Mouse (Mus musculus) hindbrain, embryonic 11.5 days (tissue): ENCODE results near the gene Ldhd. TPM values are rescaled to one million over a fixed set of nuclear protein-coding genes. Genes with fewer than 3 reads are reported as not detected.

Experiments
- ATAC-seq: fragments of 200-750 bp; cut with Nextera tagmentation; 2 replicates; pipeline ENCODE4 v1.8.0; 2017; ENCODE audit warnings: mild to moderate bottlenecking, moderate TSS enrichment, moderate library complexity; ENCODE audit not compliant: low FRiP score
- DNase-seq: peaks from one replicate; pipeline ENCODE4 v3.0.0-alpha.2; 2015; ENCODE audit warnings: low spot score
- H3K27ac ChIP-seq: fragments of 300-500 bp; sonication (generic); 2 replicates; pipeline ENCODE4 v1.5.1; 2014; ENCODE audit warnings: mild to moderate bottlenecking, low read depth, low read length
- H3K27me3 ChIP-seq: fragments of 300-500 bp; sonication (generic); 2 replicates; pipeline ENCODE4 v1.6.1; 2014; ENCODE audit warnings: mild to moderate bottlenecking, low read length, moderate library complexity, mixed read lengths; ENCODE audit not compliant: control insufficient read depth, insufficient read depth
- H3K36me3 ChIP-seq: fragments of 300-500 bp; sonication (generic); 2 replicates; pipeline ENCODE4 v1.6.1; 2014; ENCODE audit warnings: mild to moderate bottlenecking, low read length, moderate library complexity, mixed read lengths; ENCODE audit not compliant: control insufficient read depth, insufficient read depth
- H3K4me1 ChIP-seq: fragments of 300-500 bp; sonication (generic); replicated peaks from 2 replicates; pipeline ENCODE4 v1.6.1; 2014; ENCODE audit warnings: low read length, mixed read lengths; ENCODE audit not compliant: control insufficient read depth, insufficient read depth
- H3K4me2 ChIP-seq: fragments of 300-500 bp; sonication (generic); replicated peaks from 2 replicates; pipeline ENCODE4 v1.6.1; 2014; ENCODE audit warnings: mild to moderate bottlenecking, low read depth, low read length
- H3K4me3 ChIP-seq: fragments of 300-500 bp; sonication (generic); 2 replicates; pipeline ENCODE4 v1.5.1; 2014; ENCODE audit warnings: low read depth, low read length
- H3K9ac ChIP-seq: fragments of 300-500 bp; sonication (generic); 2 replicates; pipeline ENCODE4 v1.6.1; 2014; ENCODE audit warnings: low read depth, low read length
- H3K9me3 ChIP-seq: fragments of 300-500 bp; sonication (generic); 2 replicates; pipeline ENCODE4 v1.6.1; 2016; ENCODE audit warnings: low read length; ENCODE audit not compliant: control insufficient read depth
- WGBS: fragments of 180-500 bp; shearing (Covaris S2); extraction: QIAGEN DNeasy Blood & Tissue Kit; methylation state at CpG from one replicate; pipeline ENCODE4 v1.1.7; 2014; 5-methylcytosine and 5-hydroxymethylcytosine counted together
- polyA plus RNA-seq: library from polyadenylated mRNA; unstranded; fragments of >200 nt; fragmentation: Nextera tagmentation; extraction: Ambion mirVana; gene quantifications from 2 replicates; pipeline ENCODE4 v1.2.1, GENCODE M21; 2014

Ldhd gene
- polyA plus RNA-seq, 1 experiment from 2014 or later, result 0.08 TPM

DNA sequence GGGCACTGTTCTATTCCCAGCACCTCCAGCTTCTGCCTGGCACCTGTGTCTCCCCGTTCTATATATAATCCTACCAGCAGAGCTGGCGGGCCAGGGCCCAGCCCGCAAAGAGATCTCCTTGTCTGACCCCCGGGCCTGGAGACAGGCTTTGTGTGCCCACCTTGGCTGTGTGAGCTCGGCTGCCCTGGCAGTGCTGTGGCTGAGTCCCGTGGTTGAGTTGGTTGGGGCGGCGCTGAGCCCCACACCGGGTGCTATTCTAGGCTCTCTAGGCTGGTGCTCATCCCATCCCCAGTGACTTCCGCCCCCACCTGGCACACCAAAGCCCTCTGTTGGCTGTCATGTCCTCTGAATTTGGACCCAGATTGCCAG lies 5.3 kb downstream of the Ldhd start:
- DNase-seq (no peak), ATAC-seq (no peak)
- no peaks in the 10 kb centered on the region for H3K36me3 ChIP-seq
- no peak overlapping the region for H3K27ac ChIP-seq
- no peak overlapping the region for H3K4me2 ChIP-seq
- no peaks in the 10 kb centered on the region for H3K4me1 ChIP-seq
- no peak overlapping the region for H3K9ac ChIP-seq
- WGBS, result 97% methylated on average over 10 of the region's 10 CpGs
- H3K4me3 ChIP-seq, result no peak overlapping the region
- H3K27me3 ChIP-seq, result no peaks in the 10 kb centered on the region
- H3K9me3 ChIP-seq, result no peaks in the 10 kb centered on the region

DNA sequence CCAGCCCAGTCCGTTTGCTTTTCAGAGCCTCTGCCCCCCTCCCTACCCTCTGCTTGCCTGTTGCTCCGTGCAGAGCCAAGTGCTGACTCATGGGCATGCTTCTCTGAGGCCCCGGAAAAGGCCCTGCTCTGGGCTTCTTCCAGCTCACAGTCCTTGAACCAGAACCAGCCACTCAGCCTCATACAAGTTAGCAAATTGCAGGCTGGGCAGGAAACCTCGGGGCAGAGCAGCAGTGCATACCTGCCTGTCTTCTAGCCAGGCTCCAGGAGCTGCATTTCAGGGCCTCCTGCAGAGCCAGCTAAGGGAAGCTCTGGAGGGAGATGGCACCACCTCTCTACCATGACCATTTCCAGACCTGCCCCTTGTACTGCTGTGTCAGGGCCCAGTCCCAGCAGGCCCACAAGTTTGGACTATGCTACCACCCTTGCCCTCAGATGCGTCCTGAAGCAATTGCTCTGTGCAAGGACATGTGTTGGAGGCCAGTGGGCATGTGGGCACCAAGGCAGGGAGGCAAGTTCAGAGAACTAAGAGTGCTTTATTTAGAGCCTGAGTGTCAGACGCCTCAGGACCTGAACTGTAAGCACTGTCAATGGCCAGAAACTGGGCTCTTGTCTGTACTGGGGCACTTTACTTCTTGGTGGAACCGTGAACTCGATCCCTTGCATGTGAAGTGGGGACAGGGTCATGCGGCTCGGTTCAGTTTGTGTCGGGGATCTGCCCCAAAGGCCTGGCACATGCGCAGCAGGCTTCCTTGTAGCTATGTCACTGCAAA lies 5.9 kb downstream of the Ldhd start:
- Histone ChIP-seq H3K4me3 (no peak overlapping the region), H3K9ac (no peak overlapping the region), H3K4me1 (no peaks in the 10 kb centered on the region), H3K36me3 (no peaks in the 10 kb centered on the region), H3K4me2 (no peak overlapping the region), H3K9me3 (no peaks in the 10 kb centered on the region), H3K27me3 (no peaks in the 10 kb centered on the region), H3K27ac (no peak overlapping the region)
- no peak for ATAC-seq
- DNase-seq, result no peak
- 85% methylated on average over 12 of the region's 12 CpGs for WGBS

DNA sequence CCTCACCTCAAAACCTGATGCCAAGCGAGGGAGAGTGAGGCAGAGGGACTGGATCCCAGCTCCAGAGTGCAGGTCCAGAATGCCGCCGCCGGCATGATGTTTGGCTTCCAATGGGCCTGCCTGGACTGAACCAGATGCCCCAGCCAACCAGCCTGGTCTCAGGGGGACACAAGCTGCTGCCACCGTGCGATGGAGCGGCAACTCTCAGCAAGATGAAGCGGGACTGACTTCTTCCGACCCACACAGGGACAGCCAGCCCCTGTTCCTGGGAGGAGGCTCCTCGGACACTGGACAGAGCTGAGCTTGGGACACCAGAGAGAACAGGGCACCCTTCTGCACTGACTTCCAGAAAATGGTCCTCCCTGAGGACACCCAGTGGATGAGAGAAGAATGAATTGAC lies 7.6 kb downstream of the Ldhd start:
- WGBS, result 64% methylated on average over 10 of the region's 10 CpGs
- H3K4me2 ChIP-seq, result no peak overlapping the region
- ATAC-seq (no peak), DNase-seq (no peak)
- no peaks in the 10 kb centered on the region for H3K36me3 ChIP-seq
- H3K27ac ChIP-seq, result no peak overlapping the region
- H3K27me3 ChIP-seq, result no peaks in the 10 kb centered on the region
- no peaks in the 10 kb centered on the region for H3K4me1 ChIP-seq
- H3K9ac ChIP-seq, result no peak overlapping the region
- H3K4me3 ChIP-seq, result no peak overlapping the region
- H3K9me3 ChIP-seq, result no peaks in the 10 kb centered on the region

DNA sequence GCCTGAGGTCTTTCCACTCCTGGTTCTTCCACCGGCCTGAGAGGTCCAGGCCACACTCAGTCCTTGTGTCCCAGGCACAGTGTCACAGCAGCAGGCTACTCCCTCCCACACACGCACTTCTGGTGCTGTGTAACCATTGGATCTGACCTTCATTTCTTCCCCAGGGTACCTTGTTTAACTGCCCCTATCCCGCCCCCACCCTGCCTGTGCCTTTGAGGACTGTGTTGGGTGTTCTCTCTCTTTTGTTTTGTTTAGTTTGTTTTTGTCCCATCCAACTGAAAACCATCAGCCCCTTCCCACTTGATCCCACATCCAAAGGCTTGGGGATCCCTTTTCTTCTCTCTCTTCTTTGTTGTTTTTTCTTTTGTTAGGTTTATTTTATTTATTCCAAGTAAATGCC lies 8.1 kb downstream of the Ldhd start:
- DNase-seq, result no peak
- H3K27me3 ChIP-seq, result no peaks in the 10 kb centered on the region
- H3K4me2 ChIP-seq, result no peak overlapping the region
- no peaks in the 10 kb centered on the region for H3K4me1 ChIP-seq
- H3K9me3 ChIP-seq, result no peaks in the 10 kb centered on the region
- H3K27ac ChIP-seq, result no peak overlapping the region
- H3K36me3 ChIP-seq, result no peaks in the 10 kb centered on the region
- H3K9ac ChIP-seq, result no peak overlapping the region
- WGBS, result 65% methylated on average over 3 of the region's 3 CpGs
- peak; percentile 25 for ATAC-seq
- H3K4me3 ChIP-seq, result no peak overlapping the region

DNA sequence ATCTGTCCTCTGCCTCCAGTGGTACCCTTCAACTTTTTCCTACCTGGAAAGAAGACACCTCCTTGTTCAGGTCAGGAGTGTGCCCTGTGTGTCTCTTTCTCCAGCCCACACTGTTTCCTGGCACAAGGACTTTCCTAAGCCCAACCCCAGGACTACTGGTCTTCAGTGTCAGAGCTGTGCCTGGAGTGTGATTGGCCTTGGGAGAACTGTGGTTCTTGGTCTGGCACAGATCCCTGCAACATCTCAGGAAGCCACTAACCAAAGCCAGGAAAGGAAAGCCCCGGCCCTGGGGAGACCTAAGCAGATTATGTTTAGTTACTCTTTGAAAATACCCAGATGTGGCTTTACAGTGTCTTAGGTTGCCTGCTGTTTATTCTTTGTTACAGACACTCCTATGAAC lies 10.2 kb downstream of the Ldhd start:
- no peaks in the 10 kb centered on the region for H3K4me1 ChIP-seq
- H3K4me2 ChIP-seq, result no peak overlapping the region
- no peaks in the 10 kb centered on the region for H3K27me3 ChIP-seq
- no peak for ATAC-seq
- H3K27ac ChIP-seq, result no peak overlapping the region
- no peak overlapping the region for H3K9ac ChIP-seq
- no peaks in the 10 kb centered on the region for H3K9me3 ChIP-seq
- H3K36me3 ChIP-seq, result no peaks in the 10 kb centered on the region
- WGBS, result 78% methylated on average over 1 of the region's 1 CpGs
- no peak overlapping the region for H3K4me3 ChIP-seq
- no peak for DNase-seq

DNA sequence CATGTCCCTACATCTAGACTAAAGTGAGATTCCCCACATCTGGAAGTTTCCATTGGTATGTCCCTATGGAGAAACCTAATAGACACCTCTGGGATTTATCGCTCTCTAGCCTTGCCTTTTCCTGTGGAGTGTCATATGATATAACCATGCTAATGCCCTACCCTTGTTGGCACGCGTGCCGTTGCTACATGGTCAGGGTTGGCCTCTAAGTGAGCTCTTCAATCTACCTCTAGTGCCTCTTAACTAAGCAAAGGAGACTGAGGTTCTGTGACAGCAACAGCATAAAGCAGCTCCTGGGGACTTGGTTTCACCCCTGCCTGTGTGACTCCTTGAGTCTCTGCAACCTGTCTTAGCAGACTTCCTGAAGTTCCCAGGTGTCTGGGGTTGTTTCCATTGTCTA lies 11.9 kb downstream of the Ldhd start:
- Histone ChIP-seq H3K9me3 (no peaks in the 10 kb centered on the region), H3K27me3 (no peaks in the 10 kb centered on the region), H3K27ac (no peak overlapping the region), H3K9ac (no peak overlapping the region), H3K4me2 (no peak overlapping the region), H3K4me1 (no peaks in the 10 kb centered on the region), H3K4me3 (no peak overlapping the region), H3K36me3 (no peaks in the 10 kb centered on the region)
- ATAC-seq (no peak), DNase-seq (no peak)
- 92% methylated on average over 4 of the region's 4 CpGs for WGBS

DNA sequence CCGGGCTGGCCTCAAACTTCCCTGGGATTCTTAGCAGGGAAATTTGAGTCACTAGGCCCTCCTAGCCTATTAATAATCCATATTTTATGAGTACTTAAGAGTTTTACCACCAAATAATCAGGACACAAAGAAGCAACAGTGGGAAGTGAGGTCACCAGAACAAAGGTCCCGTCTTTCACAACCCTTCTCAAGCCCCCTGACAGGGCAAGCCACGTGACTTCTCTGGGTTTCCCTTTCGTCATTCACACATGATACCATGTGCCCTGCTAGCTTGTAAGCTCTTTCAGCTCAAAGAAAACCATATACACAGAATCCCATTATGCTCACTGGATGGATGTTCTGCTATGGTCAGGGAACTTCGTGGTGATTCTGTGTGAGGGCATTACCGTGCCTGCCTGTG lies 12.4 kb downstream of the Ldhd start:
- DNase-seq (no peak), ATAC-seq (no peak)
- Histone ChIP-seq H3K27me3 (no peaks in the 10 kb centered on the region), H3K36me3 (no peaks in the 10 kb centered on the region), H3K4me3 (no peak overlapping the region), H3K4me2 (no peak overlapping the region), H3K4me1 (no peaks in the 10 kb centered on the region), H3K9ac (no peak overlapping the region), H3K9me3 (no peaks in the 10 kb centered on the region), H3K27ac (no peak overlapping the region)
- 66% methylated on average over 6 of the region's 6 CpGs for WGBS

DNA sequence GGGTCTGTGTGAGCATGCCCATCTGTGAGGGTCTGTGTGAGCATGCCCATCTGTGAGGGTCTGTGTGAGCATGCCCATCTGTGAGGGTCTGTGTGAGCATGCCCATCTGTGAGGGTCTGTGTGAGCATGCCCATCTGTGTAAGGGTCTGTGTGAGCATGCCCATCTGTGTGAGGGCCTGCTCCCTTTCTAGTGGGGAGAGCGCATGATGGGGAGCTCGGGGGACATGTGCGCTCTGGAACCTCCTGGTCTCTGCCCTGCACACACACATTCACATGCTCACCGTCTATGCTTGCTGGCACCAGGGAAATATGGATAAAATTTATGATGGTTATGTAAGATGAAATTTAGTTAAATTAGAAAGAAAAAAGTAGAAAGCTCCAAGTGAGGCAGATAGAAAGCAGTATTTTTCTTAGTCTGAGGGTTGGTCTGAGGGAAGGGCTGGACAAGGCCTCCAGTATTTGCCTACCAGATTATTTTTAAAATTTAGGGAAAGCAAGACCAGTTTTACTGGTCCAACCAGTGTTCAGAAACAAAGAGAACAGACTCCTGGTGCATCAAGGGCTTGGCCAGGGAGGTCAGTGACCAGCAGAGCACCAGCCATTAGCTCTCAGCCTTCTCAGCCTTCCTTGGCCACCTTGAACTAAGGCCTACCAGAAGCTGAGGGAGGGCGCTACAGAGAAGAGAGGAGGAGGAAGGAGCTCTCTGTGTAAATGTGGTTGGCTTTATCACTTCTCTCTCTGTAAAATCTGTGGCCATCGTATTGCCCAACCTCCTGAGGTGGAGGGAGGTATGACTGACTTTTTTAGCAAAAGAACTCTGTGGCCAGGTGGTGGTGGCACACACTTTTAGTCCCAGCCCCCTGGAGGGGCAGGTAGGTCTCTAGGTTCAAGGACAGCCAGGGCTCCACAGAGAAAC lies 15.1 kb downstream of the Ldhd start:
- H3K27me3 ChIP-seq, result no peaks in the 10 kb centered on the region
- ATAC-seq, result no peak
- H3K27ac ChIP-seq, result no peak overlapping the region

DNA sequence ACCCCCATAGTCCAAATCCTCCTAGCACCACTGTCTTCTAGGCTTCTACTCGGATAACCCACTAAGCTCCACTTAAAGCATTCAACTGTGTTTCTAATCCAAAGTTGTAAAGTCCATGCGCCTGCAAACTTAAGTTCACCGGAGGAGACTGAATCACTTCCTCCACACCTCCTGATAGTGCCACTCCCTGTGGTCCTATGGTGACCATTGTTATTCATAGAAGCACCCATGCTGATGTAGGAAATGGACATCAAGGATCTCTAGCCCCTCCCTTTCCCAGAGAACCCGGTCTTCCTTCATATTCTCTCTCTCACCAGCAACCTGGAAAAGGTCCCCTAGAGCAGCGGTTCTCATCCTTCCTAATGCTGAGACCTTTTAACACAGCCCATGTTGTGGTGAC lies 17.0 kb downstream of the Ldhd start:
- Histone ChIP-seq H3K4me1 (no peaks in the 10 kb centered on the region), H3K27ac (no peak overlapping the region), H3K9ac (no peak overlapping the region), H3K36me3 (no peaks in the 10 kb centered on the region), H3K9me3 (no peaks in the 10 kb centered on the region), H3K27me3 (no peaks in the 10 kb centered on the region), H3K4me3 (no peak overlapping the region), H3K4me2 (no peak overlapping the region)
- no peak for ATAC-seq
- 86% methylated on average over 5 of the region's 5 CpGs for WGBS
- no peak for DNase-seq

More for the DNA sequence above, 15.1 kb downstream of the Ldhd start:
- Histone ChIP-seq H3K36me3 (no peaks in the 10 kb centered on the region), H3K4me3 (no peak overlapping the region), H3K4me2 (no peak overlapping the region), H3K9me3 (no peaks in the 10 kb centered on the region), H3K4me1 (no peaks in the 10 kb centered on the region), H3K9ac (no peak overlapping the region)
- WGBS, result 91% methylated on average over 6 of the region's 6 CpGs
- no peak for DNase-seq
